Mouse (Mus musculus): ENCODE results near the gene Cbfa2t2. TPM values are rescaled to one million over a fixed set of nuclear protein-coding genes. Genes with fewer than 3 reads are reported as not detected.

Gene Cbfa2t2
- polyA plus RNA-seq, 1 experiment from 2014 or later = 21.9 TPM

- Histone ChIP-seq H3K27me3 (replicated peaks; ENCODE audit: control insufficient read depth, insufficient read depth, low read length) (no peaks in the 10 kb centered on the region), H3K9me3 (ENCODE audit: control insufficient read depth, low read length) (no peaks in the 10 kb centered on the region), H3K36me3 (ENCODE audit: control insufficient read depth, insufficient read depth, low read length) (no peaks in the 10 kb centered on the region), H3K9ac (ENCODE audit: low read depth, low read length) (no peak overlapping the region), H3K4me2 (ENCODE audit: low read depth, low read length) (no peak overlapping the region), H3K4me1 (ENCODE audit: control insufficient read depth, insufficient read depth, low read length) (peaks cover 11% of the 10 kb centered on the region), H3K4me3 (ENCODE audit: low read length) (no peak overlapping the region), H3K27ac (ENCODE audit: low read length) (no peak overlapping the region)
- no peak for ATAC-seq
- WGBS = 70% methylated on average over 7 of the region's 7 CpGs
These were observed 138.0 kb downstream of the Cbfa2t2 start for GRCm38 (mm10) chr2:154574271-154574670.

- H3K27ac ChIP-seq (ENCODE audit: low read length) = no peak overlapping the region
- no peaks in the 10 kb centered on the region for H3K27me3 ChIP-seq (replicated peaks; ENCODE audit: control insufficient read depth, insufficient read depth, low read length)
- WGBS = 65% methylated on average over 12 of the region's 12 CpGs
- H3K4me3 ChIP-seq (ENCODE audit: low read length) = no peak overlapping the region
- no peak overlapping the region for H3K4me2 ChIP-seq (ENCODE audit: low read depth, low read length)
- peaks cover 3% of the 10 kb centered on the region; the same call in 1 of the 2 replicates for H3K4me1 ChIP-seq (ENCODE audit: control insufficient read depth, insufficient read depth, low read length)
- H3K9ac ChIP-seq (ENCODE audit: low read depth, low read length) = no peak overlapping the region
- no peak for ATAC-seq
- no peaks in the 10 kb centered on the region for H3K9me3 ChIP-seq (ENCODE audit: control insufficient read depth, low read length)
- no peaks in the 10 kb centered on the region for H3K36me3 ChIP-seq (ENCODE audit: control insufficient read depth, insufficient read depth, low read length)
These were observed 140.8 kb downstream of the Cbfa2t2 start for GRCm38 (mm10) chr2:154576876-154577743.

- Histone ChIP-seq H3K4me1 (ENCODE audit: control insufficient read depth, insufficient read depth, low read length) (0 out of 2 replicates have a peak, but pooled peaks cover 3% of the 10 kb centered on the region), H3K27ac (ENCODE audit: low read length) (no peak overlapping the region), H3K9me3 (ENCODE audit: control insufficient read depth, low read length) (no peaks in the 10 kb centered on the region), H3K9ac (ENCODE audit: low read depth, low read length) (no peak overlapping the region), H3K4me2 (ENCODE audit: low read depth, low read length) (no peak overlapping the region), H3K36me3 (ENCODE audit: control insufficient read depth, insufficient read depth, low read length) (no peaks in the 10 kb centered on the region), H3K4me3 (ENCODE audit: low read length) (no peak overlapping the region), H3K27me3 (replicated peaks; ENCODE audit: control insufficient read depth, insufficient read depth, low read length) (no peaks in the 10 kb centered on the region)
- ATAC-seq = no peak
- WGBS = 85% methylated on average over 6 of the region's 6 CpGs
These were observed 141.4 kb downstream of the Cbfa2t2 start for GRCm38 (mm10) chr2:154577744-154578067.

GRCm38 (mm10) chr2:154580586-154580985, 144.3 kb downstream of the Cbfa2t2 start:
- Histone ChIP-seq H3K4me1 (ENCODE audit: control insufficient read depth, insufficient read depth, low read length) (0 out of 2 replicates have a peak, but pooled peaks cover 3% of the 10 kb centered on the region), H3K4me3 (ENCODE audit: low read length) (no peak overlapping the region), H3K27me3 (replicated peaks; ENCODE audit: control insufficient read depth, insufficient read depth, low read length) (no peaks in the 10 kb centered on the region), H3K9me3 (ENCODE audit: control insufficient read depth, low read length) (no peaks in the 10 kb centered on the region), H3K27ac (ENCODE audit: low read length) (no peak overlapping the region), H3K36me3 (ENCODE audit: control insufficient read depth, insufficient read depth, low read length) (no peaks in the 10 kb centered on the region), H3K4me2 (ENCODE audit: low read depth, low read length) (no peak overlapping the region), H3K9ac (ENCODE audit: low read depth, low read length) (no peak overlapping the region)
- WGBS = 61% methylated on average over 8 of the region's 8 CpGs
- no peak for ATAC-seq

- Histone ChIP-seq H3K9ac (ENCODE audit: low read depth, low read length) (no peak overlapping the region), H3K4me1 (ENCODE audit: control insufficient read depth, insufficient read depth, low read length) (0 out of 2 replicates have a peak, but pooled peaks cover 3% of the 10 kb centered on the region), H3K4me2 (ENCODE audit: low read depth, low read length) (no peak overlapping the region), H3K4me3 (ENCODE audit: low read length) (no peak overlapping the region), H3K27me3 (replicated peaks; ENCODE audit: control insufficient read depth, insufficient read depth, low read length) (no peaks in the 10 kb centered on the region), H3K27ac (ENCODE audit: low read length) (no peak overlapping the region), H3K9me3 (ENCODE audit: control insufficient read depth, low read length) (no peaks in the 10 kb centered on the region), H3K36me3 (ENCODE audit: control insufficient read depth, insufficient read depth, low read length) (no peaks in the 10 kb centered on the region)
- ATAC-seq = no peak
- 87% methylated on average over 1 of the region's 1 CpGs for WGBS
These were observed 145.1 kb downstream of the Cbfa2t2 start for GRCm38 (mm10) chr2:154581421-154581820.

- no peaks in the 10 kb centered on the region for H3K27me3 ChIP-seq (replicated peaks; ENCODE audit: control insufficient read depth, insufficient read depth, low read length)
- no peaks in the 10 kb centered on the region for H3K9me3 ChIP-seq (ENCODE audit: control insufficient read depth, low read length)
- no peak overlapping the region for H3K4me2 ChIP-seq (ENCODE audit: low read depth, low read length)
- H3K27ac ChIP-seq (ENCODE audit: low read length) = no peak overlapping the region
- WGBS = 58% methylated on average over 15 of the region's 15 CpGs
- H3K4me3 ChIP-seq (ENCODE audit: low read length) = no peak overlapping the region
- ATAC-seq = peak; percentile 70
- no peak overlapping the region for H3K9ac ChIP-seq (ENCODE audit: low read depth, low read length)
- 0 out of 2 replicates have a peak, but pooled peaks cover 3% of the 10 kb centered on the region for H3K4me1 ChIP-seq (ENCODE audit: control insufficient read depth, insufficient read depth, low read length)
- H3K36me3 ChIP-seq (ENCODE audit: control insufficient read depth, insufficient read depth, low read length) = no peaks in the 10 kb centered on the region
These were observed 147.9 kb downstream of the Cbfa2t2 start for GRCm38 (mm10) chr2:154583906-154584872.

- ATAC-seq = no peak
- no peaks in the 10 kb centered on the region for H3K36me3 ChIP-seq (ENCODE audit: control insufficient read depth, insufficient read depth, low read length)
- H3K9me3 ChIP-seq (ENCODE audit: control insufficient read depth, low read length) = no peaks in the 10 kb centered on the region
- no peak overlapping the region for H3K9ac ChIP-seq (ENCODE audit: low read depth, low read length)
- H3K4me1 ChIP-seq (ENCODE audit: control insufficient read depth, insufficient read depth, low read length) = 0 out of 2 replicates have a peak, but pooled peaks cover 3% of the 10 kb centered on the region
- H3K4me3 ChIP-seq (ENCODE audit: low read length) = no peak overlapping the region
- no peak overlapping the region for H3K27ac ChIP-seq (ENCODE audit: low read length)
- H3K4me2 ChIP-seq (ENCODE audit: low read depth, low read length) = no peak overlapping the region
- 69% methylated on average over 17 of the region's 17 CpGs for WGBS
- H3K27me3 ChIP-seq (replicated peaks; ENCODE audit: control insufficient read depth, insufficient read depth, low read length) = no peaks in the 10 kb centered on the region
These were observed 148.8 kb downstream of the Cbfa2t2 start for GRCm38 (mm10) chr2:154584931-154585601.

- no peak overlapping the region for H3K9ac ChIP-seq (ENCODE audit: low read depth, low read length)
- no peaks in the 10 kb centered on the region for H3K9me3 ChIP-seq (ENCODE audit: control insufficient read depth, low read length)
- no peak overlapping the region for H3K4me2 ChIP-seq (ENCODE audit: low read depth, low read length)
- ATAC-seq = no peak
- no peak overlapping the region for H3K4me3 ChIP-seq (ENCODE audit: low read length)
- 78% methylated on average over 5 of the region's 5 CpGs for WGBS
- no peaks in the 10 kb centered on the region for H3K4me1 ChIP-seq (ENCODE audit: control insufficient read depth, insufficient read depth, low read length)
- H3K27ac ChIP-seq (ENCODE audit: low read length) = no peak overlapping the region
- H3K27me3 ChIP-seq (replicated peaks; ENCODE audit: control insufficient read depth, insufficient read depth, low read length) = no peaks in the 10 kb centered on the region
- H3K36me3 ChIP-seq (ENCODE audit: control insufficient read depth, insufficient read depth, low read length) = no peaks in the 10 kb centered on the region
These were observed 150.1 kb downstream of the Cbfa2t2 start for GRCm38 (mm10) chr2:154586405-154586804.

Data from intestine, embryonic 16.5 days (tissue).